Mouse (Mus musculus): ENCODE measurements around the gene Pla2g4a.

- TF ChIP-seq EP300 (IDR thresholded peaks at IDR 0.05; ENCODE audit: low read depth) (no peak), CTCF (IDR thresholded peaks at IDR 0.05; ENCODE audit: low read depth) (no peak)
Observed at GRCm38 (mm10) chr1:150009968-150010628, 49.0 kb upstream of the Pla2g4a start.

All from liver, postnatal 0 days (tissue).